Mouse (Mus musculus): ENCODE data around the gene Gm11032.

- no peak for TF ChIP-seq CTCF (IDR thresholded peaks at IDR 0.05; ENCODE audit: low read depth, low read length)
- TF ChIP-seq TAL1 (conservative IDR thresholded peaks at IDR 0.05; ENCODE audit: low read depth, low read length) = no peak
- TF ChIP-seq GATA2 (IDR thresholded peaks at IDR 0.05; ENCODE audit: borderline replicate concordance, low read depth, low read length) = no peak
Measured at GRCm38 (mm10) chr11:4577079-4577478, 42.8 kb upstream of the Gm11032 start.
